Mouse (Mus musculus): ENCODE measurements around the gene Trappc2l. TPM values are rescaled to one million over a fixed set of nuclear protein-coding genes. Genes with fewer than 3 reads are reported as not detected.

The Trappc2l gene
- polyA plus RNA-seq (2015; fragmentation: Nextera tagmentation; extraction: Ambion mirVana) = 109 and 110 TPM in 2 replicates

DNA sequence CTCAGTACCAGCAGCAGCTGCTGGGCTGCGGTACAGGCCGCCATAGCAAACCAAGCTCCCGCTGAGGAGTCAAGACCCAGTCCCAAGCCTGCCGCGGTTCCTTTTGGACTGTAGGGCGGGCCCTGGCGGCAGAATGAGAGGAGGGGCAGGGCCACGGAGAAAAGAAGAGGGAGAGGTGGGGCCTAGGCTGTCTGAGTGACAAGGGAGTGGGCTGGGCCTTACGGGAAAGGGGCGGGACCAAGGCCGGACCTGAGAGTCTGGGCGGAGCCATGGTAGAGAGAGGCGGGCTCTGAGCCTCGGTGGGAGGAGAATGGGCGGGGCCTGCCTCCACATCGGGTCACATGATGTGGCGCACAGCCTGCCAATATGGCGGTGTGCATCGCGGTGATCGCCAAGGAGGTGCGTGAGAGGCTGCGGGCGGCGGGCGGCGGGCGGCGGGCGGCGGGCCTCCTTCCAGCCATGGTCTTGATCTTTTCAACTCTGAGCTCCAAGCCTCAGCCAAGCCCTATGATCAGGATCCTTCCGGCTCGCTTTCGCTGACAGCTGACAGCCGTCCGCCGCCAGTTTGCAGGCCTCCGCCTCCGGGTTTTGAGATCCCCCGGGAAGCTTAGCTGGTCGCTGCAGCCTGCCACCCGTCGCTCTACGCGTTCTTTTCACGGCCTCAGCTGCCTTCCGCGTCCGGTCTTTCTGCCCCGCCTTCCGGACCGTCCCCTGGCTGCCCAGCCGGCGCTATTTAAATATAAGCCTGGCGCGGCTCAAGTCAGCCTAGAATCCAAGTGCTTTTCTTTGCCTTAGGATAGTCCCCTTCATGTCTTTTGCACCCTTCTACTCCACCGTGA, at the start of gene Trappc2l, which contains the start of gene Galns:
Gene Trappc2l (plus strand): TSS at position 346 of the 839 bp plus-strand sequence.
Gene Galns (minus strand): TSS at position 169 of the 839 bp plus-strand sequence.
- WGBS = 0% methylated on average over 42 of the region's 57 CpGs
- 0 out of 2 replicates have a peak, but pooled peaks cover 2% of the 10 kb centered on the region for H3K36me3 ChIP-seq (ENCODE audit: control insufficient read depth, insufficient read depth, low read length)
- peak; percentile 98 for ATAC-seq

GRCm38 (mm10) chr8:122564363-122565352, 46.8 kb upstream of the Trappc2l start:
- H3K4me3 ChIP-seq (ENCODE audit: low read length) = no peak overlapping the region
- WGBS = 86% methylated on average over 25 of the region's 25 CpGs
- H3K36me3 ChIP-seq (ENCODE audit: control insufficient read depth, insufficient read depth, low read length) = no peaks in the 10 kb centered on the region
- H3K4me1 ChIP-seq (ENCODE audit: control insufficient read depth, insufficient read depth, low read depth, low read length) = peaks cover 18% of the 10 kb centered on the region
- no peak overlapping the region for H3K9ac ChIP-seq (ENCODE audit: low read depth, low read length)
- no peak overlapping the region for H3K27ac ChIP-seq (ENCODE audit: low read depth, low read length)
- H3K4me2 ChIP-seq (ENCODE audit: low read length) = no peak overlapping the region
- ATAC-seq = no peak
- no peaks in the 10 kb centered on the region for H3K27me3 ChIP-seq (replicated peaks; ENCODE audit: control insufficient read depth, insufficient read depth, low read length)
- H3K9me3 ChIP-seq (ENCODE audit: control insufficient read depth, low read length) = no peaks in the 10 kb centered on the region

More for the DNA sequence above, at the start of gene Trappc2l, which contains the start of gene Galns:
- Histone ChIP-seq H3K27ac (ENCODE audit: low read depth, low read length) (peak within 1 kb of the TSS; percentile 77), H3K9ac (ENCODE audit: low read depth, low read length) (peak within 1 kb of the TSS; percentile 84), H3K4me3 (ENCODE audit: low read length) (peak within 1 kb of the TSS; percentile 80), H3K4me2 (ENCODE audit: low read length) (peak within 1 kb of the TSS; percentile 79), H3K4me1 (ENCODE audit: control insufficient read depth, insufficient read depth, low read depth, low read length) (peaks cover 16% of the 10 kb centered on the region), H3K27me3 (replicated peaks; ENCODE audit: control insufficient read depth, insufficient read depth, low read length) (no peaks in the 10 kb centered on the region), H3K9me3 (ENCODE audit: control insufficient read depth, low read length) (no peaks in the 10 kb centered on the region)

DNA sequence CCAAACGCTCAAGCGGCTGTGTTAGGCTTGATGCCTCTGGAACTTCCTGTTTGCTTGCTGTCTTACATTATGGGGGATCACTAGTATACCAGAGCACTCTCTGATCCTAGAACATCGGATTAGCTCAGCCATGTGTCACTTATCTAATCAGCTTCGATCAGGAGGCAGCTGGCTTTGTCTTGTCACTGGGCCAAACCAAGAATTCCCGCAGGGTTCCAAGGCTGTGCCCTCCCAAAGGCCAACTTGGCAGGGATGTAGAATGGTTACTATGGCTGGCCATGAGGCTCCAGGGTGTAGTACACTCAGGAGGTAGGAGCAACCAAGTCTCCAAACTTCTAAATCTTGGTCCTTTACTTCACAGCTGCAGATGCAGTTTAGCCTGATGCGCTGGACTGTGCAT, 44.7 kb upstream of the Trappc2l start:
- Histone ChIP-seq H3K27ac (ENCODE audit: low read depth, low read length) (peak overlapping the region; percentile 88), H3K9me3 (ENCODE audit: control insufficient read depth, low read length) (no peaks in the 10 kb centered on the region), H3K4me2 (ENCODE audit: low read length) (peak overlapping the region; percentile 91), H3K4me1 (ENCODE audit: control insufficient read depth, insufficient read depth, low read depth, low read length) (peaks cover 18% of the 10 kb centered on the region), H3K36me3 (ENCODE audit: control insufficient read depth, insufficient read depth, low read length) (0 out of 2 replicates have a peak, but pooled peaks cover 5% of the 10 kb centered on the region), H3K9ac (ENCODE audit: low read depth, low read length) (peak overlapping the region; percentile 82), H3K27me3 (replicated peaks; ENCODE audit: control insufficient read depth, insufficient read depth, low read length) (no peaks in the 10 kb centered on the region), H3K4me3 (ENCODE audit: low read length) (peak overlapping the region; percentile 76)
- ATAC-seq = no peak
- 35% methylated on average over 6 of the region's 6 CpGs for WGBS

- no peaks in the 10 kb centered on the region for H3K27me3 ChIP-seq (replicated peaks; ENCODE audit: control insufficient read depth, insufficient read depth, low read length)
- H3K36me3 ChIP-seq (ENCODE audit: control insufficient read depth, insufficient read depth, low read length) = 0 out of 2 replicates have a peak, but pooled peaks cover 6% of the 10 kb centered on the region
- peak within 1 kb of the TSS; percentile 88 for H3K27ac ChIP-seq (ENCODE audit: low read depth, low read length)
- peak; percentile 97 for ATAC-seq
- H3K4me1 ChIP-seq (ENCODE audit: control insufficient read depth, insufficient read depth, low read depth, low read length) = peaks cover 18% of the 10 kb centered on the region
- H3K4me2 ChIP-seq (ENCODE audit: low read length) = peak within 1 kb of the TSS; percentile 91
- H3K4me3 ChIP-seq (ENCODE audit: low read length) = peak within 1 kb of the TSS; percentile 76
- under 1% methylated on average over 62 of the region's 62 CpGs for WGBS
- H3K9ac ChIP-seq (ENCODE audit: low read depth, low read length) = peak within 1 kb of the TSS; percentile 82
- H3K9me3 ChIP-seq (ENCODE audit: control insufficient read depth, low read length) = no peaks in the 10 kb centered on the region
Observed at GRCm38 (mm10) chr8:122567361-122568108, 43.9 kb upstream of the Trappc2l start, which contains the start of gene Cdt1. TSS of gene Cdt1 (plus strand) at chr8:122568015.

DNA sequence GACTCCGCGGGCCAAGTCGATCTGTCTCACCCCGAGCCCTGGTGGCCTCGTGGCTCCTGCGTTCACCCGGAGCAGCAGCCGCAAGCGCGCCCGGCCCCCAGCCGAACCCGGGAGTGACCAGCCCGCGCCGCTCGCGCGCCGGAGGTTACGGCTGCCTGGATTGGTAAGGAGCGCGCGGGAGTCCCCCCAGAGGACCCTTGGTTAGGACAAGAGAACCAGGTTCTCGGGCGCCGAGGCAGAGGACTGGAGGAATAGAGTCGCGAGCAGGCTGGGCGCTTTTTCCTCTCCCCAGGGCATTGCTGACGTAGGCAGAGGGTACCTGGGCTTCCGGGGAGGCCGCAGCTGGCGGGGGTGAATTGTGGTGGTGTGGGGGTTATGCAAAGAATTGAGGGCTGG, 43.3 kb upstream of the Trappc2l start:
- Histone ChIP-seq H3K4me1 (ENCODE audit: control insufficient read depth, insufficient read depth, low read depth, low read length) (peaks cover 18% of the 10 kb centered on the region), H3K9ac (ENCODE audit: low read depth, low read length) (peak overlapping the region; percentile 76), H3K36me3 (ENCODE audit: control insufficient read depth, insufficient read depth, low read length) (0 out of 2 replicates have a peak, but pooled peaks cover 9% of the 10 kb centered on the region), H3K4me3 (ENCODE audit: low read length) (peak overlapping the region; percentile 76), H3K27me3 (replicated peaks; ENCODE audit: control insufficient read depth, insufficient read depth, low read length) (no peaks in the 10 kb centered on the region), H3K27ac (ENCODE audit: low read depth, low read length) (peak overlapping the region; percentile 55), H3K4me2 (ENCODE audit: low read length) (peak overlapping the region; percentile 91), H3K9me3 (ENCODE audit: control insufficient read depth, low read length) (no peaks in the 10 kb centered on the region)
- under 1% methylated on average over 28 of the region's 34 CpGs for WGBS
- ATAC-seq = peak; percentile 58

GRCm38 (mm10) chr8:122568881-122569309, 42.5 kb upstream of the Trappc2l start:
- H3K27me3 ChIP-seq (replicated peaks; ENCODE audit: control insufficient read depth, insufficient read depth, low read length) = no peaks in the 10 kb centered on the region
- 0 out of 2 replicates have a peak, but pooled peaks cover 9% of the 10 kb centered on the region for H3K36me3 ChIP-seq (ENCODE audit: control insufficient read depth, insufficient read depth, low read length)
- peak overlapping the region; percentile 41 for H3K9ac ChIP-seq (ENCODE audit: low read depth, low read length)
- ATAC-seq = no peak
- peak overlapping the region; percentile 76 for H3K4me3 ChIP-seq (ENCODE audit: low read length)
- no peaks in the 10 kb centered on the region for H3K9me3 ChIP-seq (ENCODE audit: control insufficient read depth, low read length)
- WGBS = 8% methylated on average over 10 of the region's 10 CpGs
- H3K4me1 ChIP-seq (ENCODE audit: control insufficient read depth, insufficient read depth, low read depth, low read length) = peaks cover 18% of the 10 kb centered on the region
- H3K27ac ChIP-seq (ENCODE audit: low read depth, low read length) = no peak overlapping the region
- H3K4me2 ChIP-seq (ENCODE audit: low read length) = peak overlapping the region; percentile 91

DNA sequence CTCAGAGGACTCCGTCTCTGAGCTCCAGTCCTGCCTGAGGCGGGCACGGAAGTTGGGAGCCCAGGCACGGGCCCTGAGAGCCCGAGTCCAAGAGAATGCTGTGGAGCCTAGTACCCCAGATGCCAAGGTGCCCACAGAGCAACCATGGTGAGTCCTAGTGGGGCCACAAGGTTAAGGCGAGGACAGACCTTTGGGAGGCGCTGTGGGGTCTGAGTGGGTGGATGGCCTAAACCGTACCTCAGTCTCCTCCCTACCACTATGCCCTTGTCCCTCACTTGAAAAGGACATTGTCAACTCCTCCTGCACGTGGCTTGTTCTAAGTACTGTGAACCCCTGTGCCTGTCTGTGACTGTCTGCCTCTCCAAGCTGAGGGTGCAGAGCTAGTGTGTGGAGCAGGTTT, 42.1 kb upstream of the Trappc2l start:
- peak overlapping the region; percentile 91 for H3K4me2 ChIP-seq (ENCODE audit: low read length)
- H3K4me3 ChIP-seq (ENCODE audit: low read length) = peak overlapping the region; percentile 76
- H3K36me3 ChIP-seq (ENCODE audit: control insufficient read depth, insufficient read depth, low read length) = 0 out of 2 replicates have a peak, but pooled peaks cover 9% of the 10 kb centered on the region
- H3K27me3 ChIP-seq (replicated peaks; ENCODE audit: control insufficient read depth, insufficient read depth, low read length) = no peaks in the 10 kb centered on the region
- WGBS = 56% methylated on average over 9 of the region's 9 CpGs
- peak overlapping the region; percentile 41 for H3K9ac ChIP-seq (ENCODE audit: low read depth, low read length)
- H3K9me3 ChIP-seq (ENCODE audit: control insufficient read depth, low read length) = no peaks in the 10 kb centered on the region
- no peak overlapping the region for H3K27ac ChIP-seq (ENCODE audit: low read depth, low read length)
- no peak for ATAC-seq
- peaks cover 19% of the 10 kb centered on the region for H3K4me1 ChIP-seq (ENCODE audit: control insufficient read depth, insufficient read depth, low read depth, low read length)

- Histone ChIP-seq H3K36me3 (ENCODE audit: control insufficient read depth, insufficient read depth, low read length) (peaks cover 12% of the 10 kb centered on the region; the same call in 1 of the 2 replicates), H3K4me3 (ENCODE audit: low read length) (no peak overlapping the region), H3K9ac (ENCODE audit: low read depth, low read length) (no peak overlapping the region), H3K4me1 (ENCODE audit: control insufficient read depth, insufficient read depth, low read depth, low read length) (peaks cover 25% of the 10 kb centered on the region), H3K9me3 (ENCODE audit: control insufficient read depth, low read length) (no peaks in the 10 kb centered on the region), H3K27ac (ENCODE audit: low read depth, low read length) (no peak overlapping the region), H3K4me2 (ENCODE audit: low read length) (no peak overlapping the region), H3K27me3 (replicated peaks; ENCODE audit: control insufficient read depth, insufficient read depth, low read length) (no peaks in the 10 kb centered on the region)
- ATAC-seq = no peak
- WGBS = 95% methylated on average over 16 of the region's 16 CpGs
Observed at GRCm38 (mm10) chr8:122569996-122570395, 41.4 kb upstream of the Trappc2l start.
